Mouse (Mus musculus): ENCODE measurements around the gene Kcnq1.
A peak's percentile ranks its signal among the peaks of the same experiment; 100 is the strongest.

Kcnq1 gene

GRCm38 (mm10) chr7:143469946-143470345, 363.8 kb downstream of the Kcnq1 start:
- DNase-seq = peak; percentile 82

- no peak for DNase-seq
Measured at GRCm38 (mm10) chr7:143473347-143474101, 367.4 kb downstream of the Kcnq1 start, which contains the start of gene Slc22a18. Gene Slc22a18 (plus strand): TSS chr7:143473736.

- no peak for DNase-seq
Measured at GRCm38 (mm10) chr7:143474811-143475210, 368.6 kb downstream of the Kcnq1 start.

- DNase-seq = no peak
Measured at GRCm38 (mm10) chr7:143475876-143476275, 369.7 kb downstream of the Kcnq1 start.
